Comparison of ENCODE assay signal across 14 mouse cellular contexts in genomic region chr4:114712005-114712665, GRCm38 (mm10).
DNase-seq lines count a peak whose midpoint lies in the region; ATAC-seq and TF ChIP-seq lines count a peak whose summit lies in the region.
"Had no signal": no experiment of that assay in that cellular context is flagged by ENCODE, and none has a peak within 500 bp of the region (broad histone marks: within the 10 kb centered on the region; RNA-seq: fewer than 3 reads in every experiment).

No protein-coding gene starts in this region.

- DNase-seq in adrenal gland, postnatal 14 days: peak; percentile 24
- DNase-seq in adrenal gland, adult 8-10 months: no peak
- no peak for DNase-seq in lung, postnatal 25 days (ENCODE audit: low spot score)
- peak; percentile 70 for DNase-seq in kidney, adult 11 months
- DNase-seq in kidney, postnatal 4 days: peak; percentile 80 to 86
- DNase-seq in spleen, postnatal 10 days (ENCODE audit: low spot score in 2 of 2): no peak
- DNase-seq in thymus, adult 2 months: no peak
- DNase-seq: cerebellum, adult 8-10 months; heart, postnatal 10 days; layer of hippocampus, adult 9-11 months had no signal

- no peaks in the 10 kb centered on the region for H3K27me3 ChIP-seq in lung, embryonic 15.5 days
- no peaks in the 10 kb centered on the region for H3K27me3 ChIP-seq in thymus, adult 2 months (ENCODE audit: control insufficient read depth, insufficient read depth, low read length)
- H3K27me3 ChIP-seq: neural tube, embryonic 12.5 days had no signal

- H3K9ac ChIP-seq in lung, embryonic 15.5 days: no peak overlapping the region
- H3K9ac ChIP-seq: limb, embryonic 13.5 days; neural tube, embryonic 12.5 days had no signal

- H3K4me1 ChIP-seq in lung, embryonic 15.5 days: no peaks in the 10 kb centered on the region
- no peaks in the 10 kb centered on the region for H3K4me1 ChIP-seq in thymus, adult 2 months (replicated peaks; ENCODE audit: control insufficient read depth, insufficient read depth, low read length)

- TF ChIP-seq POLR2A in thymus, adult 2 months (IDR thresholded peaks at IDR 0.05; ENCODE audit: control insufficient read depth, extremely low read depth, insufficient read depth, low read length, poor library complexity): no peak

- no peaks in the 10 kb centered on the region for H3K36me3 ChIP-seq in lung, embryonic 15.5 days
- H3K36me3 ChIP-seq in thymus, adult 2 months (ENCODE audit: control insufficient read depth, insufficient read depth, low read length): no peaks in the 10 kb centered on the region
- H3K36me3 ChIP-seq: G1E; limb, embryonic 13.5 days; neural tube, embryonic 12.5 days had no signal

- no peaks in the 10 kb centered on the region for H3K9me3 ChIP-seq in lung, embryonic 15.5 days
- H3K9me3 ChIP-seq: limb, embryonic 13.5 days; neural tube, embryonic 12.5 days had no signal

- H3K4me2 ChIP-seq in lung, embryonic 15.5 days: no peak overlapping the region
- H3K4me2 ChIP-seq: limb, embryonic 13.5 days; neural tube, embryonic 12.5 days had no signal

- no peak overlapping the region for H3K4me3 ChIP-seq in lung, embryonic 15.5 days
- no peak overlapping the region for H3K4me3 ChIP-seq in thymus, adult 2 months (ENCODE audit: control insufficient read depth, insufficient read depth, low read length)
- H3K4me3 ChIP-seq: limb, embryonic 13.5 days; neural tube, embryonic 12.5 days had no signal

- 12% methylated on average over 7 of the region's 7 CpGs for WGBS in lung, embryonic 15.5 days
- WGBS in thymus, adult 2 months: 77% methylated on average over 7 of the region's 7 CpGs

- H3K27ac ChIP-seq in lung, embryonic 15.5 days: no peak overlapping the region
- no peak overlapping the region for H3K27ac ChIP-seq in thymus, adult 2 months (ENCODE audit: control insufficient read depth, insufficient read depth, low read length)
- H3K27ac ChIP-seq: limb, embryonic 13.5 days; neural tube, embryonic 12.5 days had no signal

- no peak for TF ChIP-seq CTCF in thymus, adult 2 months (IDR thresholded peaks at IDR 0.05; ENCODE audit: borderline replicate concordance, control insufficient read depth, extremely low read depth, insufficient read depth, low read length, poor library complexity)

- peak; percentile 43; the same call in 1 of the 2 replicates for ATAC-seq in lung, embryonic 15.5 days (ENCODE audit: borderline replicate concordance, extremely low read depth, low FRiP score, low TSS enrichment)

Comparison
In these comparisons a context has a peak if more than half of its experiments do, and no peak if none do; other contexts are left out.
1. DNase-seq: peak in adrenal gland, postnatal 14 days (single experiment), kidney, adult 11 months (single experiment) and kidney, postnatal 4 days (2 of 2); none in adrenal gland, adult 8-10 months (single experiment), lung, postnatal 25 days (single experiment), spleen, postnatal 10 days (0 of 2) and thymus, adult 2 months (single experiment).